Mouse (Mus musculus) embryo, embryonic 11.5 days (tissue): Measurements from ENCODE around the gene Zfp280d.
A peak's percentile ranks its signal among the peaks of the same experiment; 100 is the strongest.

ENCODE experiments used
- DNase-seq: peaks from one replicate; pipeline ENCODE4 v3.0.0-alpha.2; 2012; ENCODE audit warnings: low read depth, low spot score

Gene Zfp280d

DNA sequence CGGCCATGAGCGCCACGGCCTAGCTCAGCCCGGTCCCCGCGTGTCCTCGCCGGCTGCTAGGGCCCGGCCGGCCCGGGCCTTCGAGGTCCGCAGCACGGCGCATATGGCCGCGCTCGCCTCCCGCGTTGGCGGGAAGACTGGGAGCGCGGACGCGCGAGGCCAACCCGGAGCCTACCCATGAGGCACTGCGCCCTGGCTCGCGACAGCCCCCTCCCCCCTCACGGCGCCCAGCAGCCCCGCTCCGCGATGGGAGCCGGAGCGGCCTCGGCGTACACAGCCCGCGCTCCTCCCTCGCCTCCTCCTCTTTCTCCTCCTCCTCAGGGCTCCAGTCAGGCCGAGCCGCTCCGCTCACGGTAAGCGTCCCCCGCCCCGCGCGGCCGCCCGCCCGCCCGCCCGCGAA is at the start of gene Zfp280d:
Gene Zfp280d, plus strand, starts transcription at position 184 of the 400 bp plus-strand sequence.
- DNase-seq = peak; percentile 83

DNA sequence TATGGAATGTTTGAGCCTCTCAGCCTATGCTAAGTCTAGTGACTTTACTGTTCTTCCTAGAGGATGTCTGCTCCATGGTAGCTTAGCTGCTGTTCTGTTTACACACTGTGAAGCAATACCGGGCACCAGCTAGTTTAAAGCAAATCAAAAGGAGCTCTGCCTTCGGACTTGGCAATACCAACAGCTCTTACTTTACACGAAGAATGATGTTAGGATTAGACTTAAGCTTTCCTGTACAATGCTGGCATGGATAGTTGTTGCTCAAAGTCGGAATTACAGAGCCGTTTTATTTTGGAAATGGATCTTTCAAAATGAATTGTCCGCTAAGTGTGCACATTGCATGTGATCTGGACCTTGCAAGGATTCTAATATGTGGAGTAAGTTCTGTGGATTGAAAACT is 48.1 kb upstream of the Zfp280d start:
- DNase-seq = no peak

DNA sequence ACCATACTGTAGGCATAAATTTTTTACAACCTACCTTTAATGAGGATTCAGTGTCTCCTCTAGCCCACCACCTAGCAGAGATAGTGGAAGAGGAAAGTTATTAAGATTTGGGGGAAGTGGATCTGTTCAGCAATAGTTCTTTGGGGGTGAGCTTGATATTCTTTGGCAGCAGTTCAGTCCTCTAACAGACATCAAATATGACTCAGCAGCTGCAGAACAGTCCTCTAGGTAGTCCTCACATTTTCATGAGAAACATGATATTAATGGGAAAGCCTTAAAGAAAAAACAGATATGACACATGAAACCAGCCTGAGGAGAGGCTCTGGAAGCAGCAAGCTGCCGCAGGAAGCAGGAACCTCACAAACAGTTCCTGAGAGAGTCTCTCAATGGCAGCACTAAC is 22.0 kb upstream of the Zfp280d start:
- no peak for DNase-seq

DNA sequence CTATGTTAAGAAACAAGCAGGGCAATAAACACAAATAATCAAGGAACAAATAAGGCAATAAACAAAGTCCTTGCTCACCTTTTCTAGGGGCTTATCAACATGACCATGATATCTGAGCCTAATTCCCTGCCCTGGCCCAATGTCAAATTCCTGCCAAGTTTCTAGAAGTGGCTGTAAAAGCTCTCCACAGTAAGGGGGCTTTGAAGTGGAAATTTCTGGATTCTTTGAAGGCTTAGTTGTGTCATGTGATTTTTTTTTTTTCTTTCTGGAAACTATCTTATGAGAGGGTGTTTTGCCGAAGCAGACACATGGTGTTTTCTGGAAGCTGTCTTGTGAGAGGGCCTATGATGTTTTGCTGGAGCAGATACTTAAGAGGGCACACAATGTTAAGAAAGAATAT is 19.4 kb upstream of the Zfp280d start:
- no peak for DNase-seq

DNA sequence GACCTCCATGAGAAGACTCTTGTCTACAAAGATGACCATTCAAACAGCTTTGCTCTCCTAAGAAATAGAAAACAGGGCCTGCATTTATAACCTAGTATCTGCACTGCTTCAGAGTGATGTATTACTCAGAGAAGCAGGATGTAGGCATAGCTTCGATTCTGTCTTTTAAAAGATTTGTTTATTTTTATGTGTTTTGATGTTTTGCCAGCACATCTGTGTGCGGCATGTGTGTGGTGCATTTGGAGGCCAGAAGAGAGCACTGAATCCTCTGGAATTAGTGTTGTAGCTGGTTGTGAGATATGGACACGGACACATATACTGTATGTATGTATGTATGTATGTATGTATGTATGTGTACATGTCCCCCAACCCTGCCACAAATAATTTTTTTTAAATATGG is 18.0 kb upstream of the Zfp280d start:
- no peak for DNase-seq

DNA sequence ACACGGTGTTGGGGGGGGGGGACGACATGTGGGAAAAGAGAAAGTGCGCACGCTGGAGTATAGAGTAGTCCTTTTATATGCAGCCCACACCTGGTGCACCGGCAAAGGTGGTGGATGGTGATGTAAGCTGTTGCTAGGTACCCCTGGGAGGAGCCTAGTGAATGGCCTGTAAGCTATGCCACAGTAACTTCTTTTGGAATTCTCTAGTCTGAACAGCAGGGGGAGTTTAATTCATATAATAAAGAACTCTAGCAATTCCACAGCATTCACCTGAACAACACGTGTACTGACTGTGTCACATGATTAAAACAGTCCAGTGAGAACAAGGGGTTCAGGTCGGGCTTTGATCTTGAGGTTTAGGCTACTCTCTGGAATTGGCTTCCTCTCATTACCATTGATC is 14.3 kb upstream of the Zfp280d start:
- no peak for DNase-seq

DNA sequence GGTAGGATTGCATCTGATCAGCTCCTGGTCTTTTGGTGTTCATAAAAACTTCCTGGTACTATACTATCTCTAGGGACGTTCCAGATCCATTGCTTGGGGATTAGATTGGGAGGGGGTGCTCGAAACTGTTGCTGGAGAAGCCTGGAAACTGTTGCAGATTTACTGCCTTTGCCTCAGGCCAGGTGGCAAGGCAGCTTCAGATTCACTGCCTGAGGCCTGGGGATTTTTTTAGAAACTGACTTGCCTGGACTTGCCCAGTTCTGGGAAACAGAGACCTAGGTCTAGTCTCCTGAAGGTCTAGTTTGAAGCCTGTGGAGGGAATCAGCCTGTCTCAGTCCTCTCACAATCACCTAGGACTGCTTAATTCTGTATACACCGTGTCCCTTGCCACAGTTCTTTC is 9.8 kb upstream of the Zfp280d start:
- no peak for DNase-seq

DNA sequence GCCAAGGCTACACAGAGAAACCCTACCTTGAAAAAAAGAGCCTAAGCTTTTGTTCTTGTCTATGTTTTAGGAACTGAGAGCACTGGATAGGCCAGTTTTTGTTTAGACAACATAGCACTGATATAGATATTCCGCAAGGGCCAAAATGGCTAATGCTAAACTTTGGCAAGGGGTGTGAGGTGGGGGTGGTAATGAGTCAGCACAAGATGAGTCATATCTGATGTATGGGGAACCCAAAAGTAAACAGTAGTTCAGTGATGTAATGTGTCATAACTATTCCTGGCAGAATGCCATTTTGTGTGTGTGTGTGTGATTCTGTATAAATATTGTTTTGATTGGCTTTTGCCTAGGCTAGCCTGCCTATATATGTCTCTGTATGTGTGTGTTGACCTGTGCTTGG is 4.5 kb upstream of the Zfp280d start:
- no peak for DNase-seq

DNA sequence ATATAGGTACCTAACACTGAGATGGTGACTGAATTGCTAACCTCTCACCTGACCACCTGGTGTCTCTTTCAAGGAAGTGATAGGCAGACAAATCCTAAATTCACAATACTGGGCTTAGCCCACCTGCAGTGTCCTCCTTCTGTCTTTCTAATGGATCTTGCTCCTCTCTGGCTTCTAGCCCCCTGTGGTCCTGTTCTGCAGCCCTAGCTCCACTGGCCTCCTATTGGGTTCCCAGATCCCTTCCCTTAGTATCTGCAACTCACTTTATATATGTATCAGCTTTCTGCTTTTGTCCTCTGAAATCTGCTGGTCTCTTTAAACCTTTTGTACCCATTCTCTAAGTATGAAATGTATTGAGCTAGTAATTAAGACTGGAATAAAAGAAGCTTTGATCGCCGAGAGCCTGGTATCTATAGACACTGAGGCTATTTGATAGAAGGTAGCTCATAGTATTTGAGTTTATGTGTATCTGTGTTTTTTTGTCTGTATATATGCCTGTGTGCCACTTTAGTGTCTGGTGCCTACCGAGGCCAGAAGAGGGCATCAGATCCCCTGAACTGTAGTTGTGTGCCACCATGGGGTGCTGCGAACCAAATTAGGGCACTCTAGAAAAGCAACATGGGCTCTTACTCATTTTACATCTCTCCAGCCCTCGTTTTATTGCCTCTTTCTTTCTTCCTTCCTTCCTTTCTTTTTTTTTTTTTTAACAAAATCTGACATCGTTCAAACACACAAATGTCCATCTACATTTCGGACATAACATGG is 832 bp upstream of the Zfp280d start:
- DNase-seq = no peak

DNA sequence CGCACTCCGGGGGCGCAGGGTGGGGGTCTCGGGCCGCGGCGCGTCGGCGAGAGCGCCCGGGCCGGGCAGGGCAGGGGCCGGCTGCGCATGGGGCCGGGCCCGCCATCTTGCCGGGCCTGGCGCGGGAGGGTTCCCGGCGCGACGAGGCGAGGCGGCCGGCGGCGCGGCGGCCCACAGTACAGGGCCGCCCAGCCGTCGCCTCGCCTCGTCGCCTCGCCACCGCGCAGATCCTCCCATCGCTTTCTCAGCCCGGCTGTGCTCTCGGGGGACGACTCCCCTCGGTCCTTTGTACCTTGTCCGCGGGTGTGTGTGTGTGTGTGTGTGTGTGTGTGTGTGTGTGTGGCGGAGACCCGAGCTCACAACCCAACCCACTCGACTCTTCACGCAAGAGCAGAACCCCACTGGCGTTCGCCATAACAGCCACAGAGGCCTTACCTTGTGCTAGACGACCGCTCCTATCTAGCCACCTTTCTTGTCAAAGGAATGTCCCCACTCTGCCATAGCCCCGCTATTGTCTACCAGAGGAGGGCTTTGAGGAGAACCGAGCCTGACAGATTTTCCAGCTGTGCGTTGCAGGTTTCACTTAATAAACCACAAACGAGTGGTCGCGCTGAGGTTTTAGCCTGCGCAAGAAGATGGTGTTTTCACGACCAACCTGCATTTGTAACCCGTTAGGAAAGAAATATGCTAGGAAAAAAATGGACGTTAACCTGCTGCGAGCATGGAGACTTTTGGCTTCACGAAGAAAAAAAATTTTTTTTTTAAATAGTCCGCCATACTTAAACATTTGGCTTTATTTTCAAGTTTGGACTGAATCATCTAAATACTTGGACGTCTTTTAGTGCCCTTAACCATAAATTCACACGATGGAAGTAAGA is 680 bp downstream of the Zfp280d start:
- DNase-seq = peak; percentile 42

DNA sequence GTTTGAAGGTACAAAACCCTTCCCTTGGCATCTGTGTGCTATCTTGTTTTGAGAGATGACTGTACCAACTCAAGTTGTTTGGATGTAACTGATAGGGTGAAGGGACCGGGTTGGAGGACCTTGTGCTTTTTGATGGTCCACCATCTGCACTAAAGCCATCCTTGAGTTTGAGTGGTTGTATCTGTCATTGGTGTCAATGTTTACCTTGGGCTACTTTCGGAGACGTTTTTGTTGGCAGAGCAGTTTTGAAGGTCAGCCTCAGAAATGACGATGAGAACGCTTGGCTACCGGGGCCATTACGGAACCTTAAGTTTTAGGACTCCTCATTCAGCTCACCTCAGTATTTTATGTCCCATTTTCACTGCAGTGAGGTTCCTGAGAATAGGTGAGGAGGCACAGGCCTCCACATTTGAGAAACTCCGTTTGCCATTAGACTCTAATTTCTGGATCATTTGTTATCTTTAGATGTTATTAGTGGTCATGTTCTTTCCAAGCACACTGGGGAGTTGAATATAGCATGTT is 1.4 kb downstream of the Zfp280d start:
- DNase-seq = no peak

DNA sequence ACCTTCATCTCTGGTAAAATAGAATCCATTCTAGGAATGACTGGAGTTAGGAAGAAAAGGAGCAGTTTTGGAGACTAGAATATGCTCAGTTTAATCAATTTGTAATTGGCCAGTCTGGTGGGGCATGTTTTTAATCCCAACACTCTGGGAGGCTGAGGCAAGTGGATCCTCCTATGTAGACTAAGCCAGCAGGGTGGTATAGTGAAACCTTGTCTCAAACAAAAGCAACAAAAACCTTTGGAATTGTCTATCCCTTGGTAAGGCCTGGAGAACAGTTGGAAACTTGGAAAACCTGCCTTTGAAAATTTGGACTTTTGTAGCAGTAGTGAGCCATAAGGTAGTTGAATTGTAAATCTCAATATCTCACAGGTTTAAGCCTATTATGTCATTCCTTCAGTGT is 2.3 kb downstream of the Zfp280d start:
- DNase-seq = no peak

DNA sequence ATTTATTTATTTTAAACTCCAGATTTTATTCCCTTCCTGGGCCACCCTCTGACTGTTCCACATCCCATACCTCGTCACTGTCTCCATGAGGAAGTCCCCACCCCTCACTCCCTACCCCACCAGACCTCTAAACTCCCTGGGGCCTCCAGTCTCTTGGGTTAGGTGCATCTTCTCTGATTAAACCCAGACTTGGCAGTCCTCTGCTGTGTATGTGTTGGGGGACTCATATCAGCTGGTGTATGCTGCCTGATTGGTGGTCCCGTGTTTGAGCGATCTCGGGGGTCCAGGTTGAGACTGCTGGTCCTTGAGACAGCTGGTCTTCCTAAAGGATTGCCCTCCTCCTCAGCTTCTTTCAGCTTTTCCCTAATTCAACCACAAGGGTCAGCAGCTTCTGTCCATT is 5.3 kb downstream of the Zfp280d start:
- DNase-seq = no peak

DNA sequence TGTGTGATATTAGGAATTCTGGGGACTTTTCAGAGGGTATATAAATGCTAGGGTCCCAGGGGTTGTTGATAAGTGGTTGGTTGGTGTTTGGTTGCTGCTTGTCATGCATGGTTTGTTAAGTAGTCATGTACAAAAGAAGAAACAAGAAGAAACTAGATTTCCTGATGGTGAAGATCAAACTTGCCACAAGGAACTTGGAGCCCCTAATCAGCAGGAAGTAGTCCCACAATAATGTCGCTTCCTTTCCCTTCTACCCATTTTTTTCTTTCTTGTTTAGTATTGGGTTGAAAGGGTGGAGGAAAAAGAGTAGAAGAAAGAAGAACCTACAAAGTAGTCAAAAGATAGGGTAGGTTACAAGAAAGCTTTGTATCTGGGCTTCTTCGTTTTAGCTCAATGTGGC is 13.0 kb downstream of the Zfp280d start:
- DNase-seq = no peak

DNA sequence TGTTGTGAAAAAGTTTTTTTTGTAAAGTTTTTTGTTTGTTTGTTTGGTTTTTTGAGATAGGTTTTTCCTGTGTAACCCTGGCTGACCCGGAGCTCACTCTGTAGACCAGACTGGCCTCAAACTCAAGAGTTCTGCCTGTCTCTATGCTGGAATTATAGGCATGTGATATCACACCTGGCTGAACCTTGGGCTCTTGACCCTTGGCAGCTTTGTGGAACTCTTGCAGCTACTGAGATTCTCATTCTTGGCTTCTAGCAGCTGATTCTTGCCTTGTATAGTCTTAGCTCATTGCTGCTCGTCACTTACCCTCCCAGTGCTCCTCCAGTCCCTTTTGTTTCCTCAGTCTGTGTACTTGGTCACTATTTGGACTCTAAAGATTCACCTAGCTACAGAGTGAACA is 13.6 kb downstream of the Zfp280d start:
- DNase-seq = no peak

DNA sequence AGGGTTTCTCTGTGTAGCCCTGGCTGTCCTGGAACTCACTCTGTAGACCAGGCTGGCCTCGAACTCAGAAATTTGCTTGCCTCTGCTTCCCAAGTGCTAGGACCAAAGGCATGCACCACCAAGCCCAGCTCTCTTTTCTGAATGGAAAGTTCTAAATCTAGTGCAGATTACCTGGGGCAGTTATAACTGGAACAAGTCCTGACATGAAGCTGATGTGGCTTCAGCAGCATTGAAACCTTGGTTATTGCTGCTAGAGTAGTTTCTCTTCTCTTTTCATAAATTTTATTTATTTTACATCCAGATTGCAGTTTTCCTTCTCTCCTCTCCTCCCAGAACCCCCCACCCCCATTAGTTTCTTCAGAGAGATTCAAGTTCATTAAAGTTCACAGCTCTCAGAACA is 14.4 kb downstream of the Zfp280d start:
- DNase-seq = no peak

DNA sequence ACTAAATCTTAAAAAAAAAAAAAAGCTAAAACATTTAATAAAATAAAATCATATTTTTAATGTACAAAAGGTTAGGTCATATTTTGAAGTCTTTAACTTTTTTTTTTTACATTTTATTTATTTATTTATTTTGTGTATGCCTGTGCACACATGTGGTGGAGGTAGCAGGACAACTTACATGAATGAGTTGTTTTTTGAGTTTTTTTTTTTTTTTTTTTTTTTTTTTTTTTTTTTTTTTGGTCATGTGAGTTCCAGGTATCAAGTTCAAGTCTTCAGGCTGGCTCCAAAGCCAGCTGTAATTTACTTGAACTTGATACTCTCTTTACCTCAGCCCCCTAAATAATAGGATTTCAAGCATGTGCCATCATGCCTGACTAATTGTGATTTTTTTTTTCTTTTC is 19.4 kb downstream of the Zfp280d start:
- no peak for DNase-seq

DNA sequence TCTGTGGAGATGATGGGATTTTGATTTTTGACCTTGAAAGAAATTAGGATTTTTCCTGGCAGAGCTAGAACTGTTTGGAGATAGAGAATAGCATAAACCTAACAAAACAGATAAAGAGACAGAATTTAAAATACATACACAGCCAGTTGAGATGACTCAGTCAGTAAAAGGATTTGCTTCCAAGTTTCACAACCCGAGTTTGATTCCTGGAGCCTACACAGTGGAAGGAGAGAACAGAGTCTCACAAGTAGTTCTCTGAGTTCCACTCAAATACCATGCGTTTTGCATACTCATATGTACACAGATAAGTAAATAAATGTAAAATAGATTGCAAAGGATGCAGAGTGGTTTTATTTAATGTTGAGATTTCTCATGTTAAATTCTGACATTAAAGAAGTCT is 35.1 kb downstream of the Zfp280d start:
- no peak for DNase-seq

DNA sequence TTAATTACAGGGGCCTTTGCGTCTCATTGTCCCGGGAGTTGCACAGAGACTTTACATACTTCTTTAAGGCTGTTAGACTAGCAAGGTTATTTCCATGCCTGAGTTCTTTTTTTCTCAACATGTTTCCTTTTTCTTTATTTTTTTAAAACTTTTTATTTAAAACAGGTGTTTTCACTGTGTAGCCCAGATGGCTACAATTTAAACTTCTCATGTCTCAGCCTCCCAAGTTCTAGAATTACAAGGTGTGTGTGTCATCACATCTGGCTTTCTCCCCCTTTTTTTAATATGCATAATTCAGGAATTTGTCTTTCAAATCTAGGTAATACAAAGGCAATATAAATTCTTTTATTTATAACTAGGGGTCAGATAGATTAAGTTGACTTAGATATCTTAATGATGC is 58.6 kb downstream of the Zfp280d start:
- DNase-seq = no peak

DNA sequence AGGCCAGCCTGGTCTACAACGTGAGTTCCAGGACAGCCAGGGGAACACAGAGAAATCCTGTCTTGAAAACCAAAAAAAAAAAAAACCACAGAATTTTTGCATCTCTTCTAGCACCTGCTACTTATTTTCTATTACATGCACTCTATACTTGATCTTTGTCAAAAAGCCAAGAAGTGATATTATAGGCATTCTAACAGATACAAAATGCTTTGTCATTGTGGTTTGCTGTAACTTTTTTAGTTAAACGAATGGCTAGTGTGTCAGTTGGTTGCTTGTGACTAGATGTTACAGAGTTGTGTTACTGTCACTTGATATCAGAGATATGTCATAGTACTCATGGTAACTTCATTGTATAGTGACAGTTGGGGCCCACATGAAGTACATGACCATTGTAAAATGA is 61.4 kb downstream of the Zfp280d start:
- no peak for DNase-seq

DNA sequence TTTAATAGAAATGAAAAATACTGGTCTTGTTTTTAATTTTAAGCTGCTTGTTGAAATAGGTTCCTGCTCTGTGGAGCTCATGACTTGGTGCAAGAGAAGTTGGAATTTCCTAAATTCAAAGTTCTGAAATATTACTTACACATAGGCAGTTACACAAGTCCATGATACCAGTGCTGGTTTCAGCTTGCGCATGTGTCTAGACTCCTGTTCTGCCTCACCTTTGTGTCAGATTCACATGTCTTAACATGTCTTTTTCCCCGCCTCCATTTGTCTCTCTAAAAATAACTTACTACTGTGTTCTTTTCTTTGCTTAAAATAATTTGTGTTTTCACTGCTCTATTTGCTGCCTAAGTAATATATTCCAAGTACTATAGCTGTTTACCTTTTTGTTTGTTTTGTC is 64.5 kb downstream of the Zfp280d start:
- no peak for DNase-seq

DNA sequence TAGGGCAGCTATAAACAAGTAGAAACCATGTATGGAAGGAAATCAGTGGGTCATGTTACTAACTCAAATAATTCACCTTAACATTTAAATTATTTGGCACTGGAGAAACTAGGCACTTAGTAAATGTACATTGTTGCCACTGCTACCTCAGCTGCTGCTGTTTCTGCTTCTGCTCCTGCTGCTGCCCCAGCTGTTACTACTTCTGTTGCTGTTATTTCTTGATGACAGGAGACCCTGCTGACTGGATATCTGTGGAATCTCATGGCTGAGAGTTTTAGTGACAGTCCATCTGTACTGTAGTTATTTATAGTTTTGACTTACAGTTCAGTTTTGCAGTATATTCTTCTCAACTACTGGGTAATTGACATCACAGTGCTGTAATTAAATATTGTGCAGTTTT is 69.2 kb downstream of the Zfp280d start:
- DNase-seq = peak; percentile 8

DNA sequence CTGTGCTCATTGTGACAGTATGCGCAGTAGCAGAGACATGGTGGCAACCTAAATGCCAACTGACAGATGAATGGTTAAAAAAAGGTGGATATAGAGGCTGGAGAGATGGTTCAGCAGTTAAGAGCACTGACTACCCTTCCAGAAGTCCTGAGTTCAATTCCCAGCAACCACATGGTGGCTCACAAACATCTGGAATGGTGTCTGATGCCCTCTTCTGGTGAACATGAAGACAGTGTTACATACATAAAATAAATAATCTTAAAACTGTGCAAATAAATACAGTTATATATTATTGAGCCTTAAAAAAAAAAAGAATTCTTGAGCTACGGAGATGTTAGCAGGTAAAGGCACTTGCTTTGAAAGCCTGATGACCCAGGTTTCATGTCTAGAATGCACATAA is 97.7 kb downstream of the Zfp280d start:
- DNase-seq = no peak
